25 mouse cellular contexts compared by ENCODE assay signal in the genomic region with DNA sequence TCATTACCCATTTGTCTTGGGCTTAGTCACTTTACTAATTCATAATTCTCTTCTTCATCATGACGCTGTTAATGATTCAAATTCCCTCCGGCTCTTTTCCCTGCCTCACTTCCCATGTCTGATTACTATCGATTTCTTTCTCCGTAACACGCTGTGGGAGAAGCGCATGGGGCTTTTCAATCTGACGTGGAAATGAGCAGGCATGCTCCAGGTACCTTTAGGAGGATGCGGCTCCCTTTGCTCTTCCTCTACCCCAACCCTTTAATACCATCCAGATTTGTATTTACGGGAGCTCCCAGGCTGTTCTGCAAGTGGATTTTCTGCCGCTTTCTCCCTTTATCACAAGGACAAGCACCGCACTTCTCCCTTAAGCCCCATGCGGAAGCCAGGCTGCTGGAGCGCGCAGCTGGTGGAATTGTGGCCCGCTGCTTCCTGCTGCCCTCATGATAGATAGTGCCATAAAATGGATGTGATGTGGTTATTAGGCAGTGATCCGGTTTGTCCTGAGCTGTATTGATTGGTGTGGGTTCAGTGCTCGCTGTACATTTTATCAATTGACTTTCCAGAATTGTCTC.
DNase-seq lines count a peak whose midpoint lies in the region; ATAC-seq lines count a peak whose summit lies in the region.
"Had no signal": no experiment of that assay in that cellular context is flagged by ENCODE, and none has a peak within 500 bp of the region (broad histone marks: within the 10 kb centered on the region; RNA-seq: fewer than 3 reads in every experiment).

No protein-coding gene starts in this region.

- H3K9me3 ChIP-seq in midbrain, embryonic 13.5 days = no peaks in the 10 kb centered on the region
- H3K9me3 ChIP-seq in midbrain, embryonic 11.5 days (ENCODE audit: control insufficient read depth, low read length) = no peaks in the 10 kb centered on the region
- H3K9me3 ChIP-seq in neural tube, embryonic 14.5 days (ENCODE audit: control insufficient read depth, low read length) = no peaks in the 10 kb centered on the region
- H3K9me3 ChIP-seq: forebrain, embryonic 13.5 days had no signal

- H3K9ac ChIP-seq in midbrain, embryonic 13.5 days (replicated peaks) = no peak overlapping the region
- no peak overlapping the region for H3K9ac ChIP-seq in midbrain, embryonic 11.5 days (ENCODE audit: low read length)
- H3K9ac ChIP-seq in neural tube, embryonic 14.5 days (replicated peaks; ENCODE audit: low read depth, low read length) = no peak overlapping the region; the same call in 1 of the 2 replicates
- H3K9ac ChIP-seq: forebrain, embryonic 13.5 days had no signal

- no peaks in the 10 kb centered on the region for H3K27me3 ChIP-seq in midbrain, embryonic 13.5 days
- no peaks in the 10 kb centered on the region for H3K27me3 ChIP-seq in midbrain, embryonic 11.5 days (ENCODE audit: control insufficient read depth, insufficient read depth, low read length)
- no peaks in the 10 kb centered on the region for H3K27me3 ChIP-seq in neural tube, embryonic 14.5 days (ENCODE audit: control insufficient read depth, insufficient read depth, low read length)
- H3K27me3 ChIP-seq: forebrain, embryonic 13.5 days; Patski had no signal

- H3K4me1 ChIP-seq in midbrain, embryonic 13.5 days (replicated peaks) = no peaks in the 10 kb centered on the region
- H3K4me1 ChIP-seq in midbrain, embryonic 11.5 days (ENCODE audit: control insufficient read depth, insufficient read depth, low read length) = no peaks in the 10 kb centered on the region
- H3K4me1 ChIP-seq in neural tube, embryonic 14.5 days (ENCODE audit: control insufficient read depth, insufficient read depth, low read length) = no peaks in the 10 kb centered on the region
- H3K4me1 ChIP-seq: forebrain, embryonic 13.5 days had no signal

- DNase-seq in embryo, embryonic 11 days = peak; percentile 19
- no peak for DNase-seq in embryo, embryonic 9.5 days (ENCODE audit: extremely low spot score)
- no peak for DNase-seq in midbrain, embryonic 11.5 days (ENCODE audit: low spot score, missing footprints)
- DNase-seq in mesoderm, embryonic 11.5 days (ENCODE audit: low read depth, low spot score) = peak; percentile 33
- DNase-seq in layer of hippocampus, adult 18-20 months (ENCODE audit: low spot score in 2 of 2) = no peak
- no peak for DNase-seq in spleen, adult 12 weeks (ENCODE audit: low spot score)
- DNase-seq: adrenal gland, adult 8-10 months; cerebellum, postnatal 10 days; gastrocnemius, postnatal 14 days; heart, adult 2 months; heart, postnatal 36 days; kidney, postnatal 14 days; layer of hippocampus, adult 9-11 months; left cerebral cortex, postnatal 4 days; liver; lung, postnatal 10 days; spleen, adult 18-20 months had no signal

- ATAC-seq in midbrain, embryonic 13.5 days = no peak
- no peak for ATAC-seq in midbrain, embryonic 11.5 days (ENCODE audit: low FRiP score)
- ATAC-seq in neural tube, embryonic 14.5 days (ENCODE audit: low read depth) = peak; percentile 68; the same call in 1 of the 2 replicates
- ATAC-seq: CD4-positive, CD25-positive, alpha-beta regulatory T cell, adult 4 months; forebrain, embryonic 13.5 days; intestine, embryonic 16.5 days; Patski had no signal

- H3K4me3 ChIP-seq in midbrain, embryonic 13.5 days (replicated peaks) = no peak overlapping the region
- H3K4me3 ChIP-seq in midbrain, embryonic 11.5 days (ENCODE audit: low read depth, low read length) = no peak overlapping the region
- peak overlapping the region; percentile 8; the same call in 1 of the 2 replicates for H3K4me3 ChIP-seq in neural tube, embryonic 14.5 days (ENCODE audit: low read depth, low read length)
- H3K4me3 ChIP-seq: erythroblast, embryonic 14.5 days; forebrain, embryonic 13.5 days; heart, adult 2 months; left cerebral cortex, adult 2 months had no signal

- no peaks in the 10 kb centered on the region for H3K36me3 ChIP-seq in midbrain, embryonic 13.5 days
- H3K36me3 ChIP-seq in midbrain, embryonic 11.5 days (ENCODE audit: control insufficient read depth, insufficient read depth, low read length) = no peaks in the 10 kb centered on the region
- no peaks in the 10 kb centered on the region for H3K36me3 ChIP-seq in neural tube, embryonic 14.5 days (ENCODE audit: control insufficient read depth, insufficient read depth, low read length)

- peak overlapping the region; percentile 49 for H3K27ac ChIP-seq in midbrain, embryonic 13.5 days
- no peak overlapping the region for H3K27ac ChIP-seq in midbrain, embryonic 11.5 days (ENCODE audit: low read depth, low read length)
- peak overlapping the region; percentile 82 for H3K27ac ChIP-seq in neural tube, embryonic 14.5 days (ENCODE audit: low read depth, low read length)
- H3K27ac ChIP-seq: forebrain, embryonic 13.5 days; heart, adult 2 months; left cerebral cortex, adult 2 months had no signal

- WGBS in midbrain, embryonic 13.5 days = 73% methylated on average over 17 of the region's 17 CpGs
- 79% methylated on average over 17 of the region's 17 CpGs for WGBS in midbrain, embryonic 11.5 days
- 28% methylated on average over 17 of the region's 17 CpGs for whole genome bisulfite sequencing in neural tube, embryonic 14.5 days

- no peak overlapping the region; the same call in 1 of the 2 replicates for H3K4me2 ChIP-seq in midbrain, embryonic 13.5 days (replicated peaks)
- H3K4me2 ChIP-seq in midbrain, embryonic 11.5 days = no peak overlapping the region
- peak overlapping the region; percentile 43 for H3K4me2 ChIP-seq in neural tube, embryonic 14.5 days (ENCODE audit: low read depth, low read length)
- H3K4me2 ChIP-seq: forebrain, embryonic 13.5 days had no signal

Comparison
In these comparisons a context has a peak if more than half of its experiments do, and no peak if none do; other contexts are left out.
1. DNase-seq: peak in embryo, embryonic 11 days (single experiment) and mesoderm, embryonic 11.5 days (single experiment); none in embryo, embryonic 9.5 days (single experiment), midbrain, embryonic 11.5 days (single experiment), layer of hippocampus, adult 18-20 months (0 of 2) and spleen, adult 12 weeks (single experiment).